Mouse (Mus musculus): ENCODE results near the gene Gpt2. TPM values are rescaled to one million over a fixed set of nuclear protein-coding genes. Genes with fewer than 3 reads are reported as not detected.

The Gpt2 gene
- polyA plus RNA-seq, 1 experiment from 2014 or later, result 32.7 TPM

- ATAC-seq (ENCODE audit: low FRiP score, low TSS enrichment), result no peak
- 49% methylated on average over 8 of the region's 8 CpGs for WGBS
- TF ChIP-seq CTCF (IDR thresholded peaks at IDR 0.05; ENCODE audit: low read depth) (no peak), EP300 (optimal IDR thresholded peaks at IDR 0.05) (no peak)
These were observed 37.6 kb upstream of the Gpt2 start for GRCm38 (mm10) chr8:85454750-85455149.

GRCm38 (mm10) chr8:85456536-85456935 lies 35.8 kb upstream of the Gpt2 start:
- no peak overlapping the region for H3K27ac ChIP-seq (replicated peaks)
- no peak overlapping the region for H3K9ac ChIP-seq (ENCODE audit: low read length)
- WGBS, result 6% methylated on average over 14 of the region's 14 CpGs
- peaks cover 3% of the 10 kb centered on the region; the same call in 1 of the 2 replicates for H3K4me1 ChIP-seq (replicated peaks; ENCODE audit: control insufficient read depth, insufficient read depth)
- no peak overlapping the region for H3K4me2 ChIP-seq (replicated peaks; ENCODE audit: low read depth)
- TF ChIP-seq CTCF (IDR thresholded peaks at IDR 0.05; ENCODE audit: low read depth), result peak; percentile 90
- TF ChIP-seq EP300 (optimal IDR thresholded peaks at IDR 0.05), result no peak
- ATAC-seq (ENCODE audit: low FRiP score, low TSS enrichment), result peak; percentile 52; the same call in 1 of the 2 replicates
- H3K9me3 ChIP-seq (ENCODE audit: control insufficient read depth, low read length), result no peaks in the 10 kb centered on the region
- H3K27me3 ChIP-seq (ENCODE audit: control insufficient read depth, insufficient read depth, low read length), result no peaks in the 10 kb centered on the region
- DNase-seq (ENCODE audit: low spot score), result peak; percentile 76
- no peaks in the 10 kb centered on the region for H3K36me3 ChIP-seq (ENCODE audit: control insufficient read depth, insufficient read depth, low read length)
- no peak overlapping the region for H3K4me3 ChIP-seq (ENCODE audit: low read depth, low read length)

More at GRCm38 (mm10) chr8:85454750-85455149, 37.6 kb upstream of the Gpt2 start:
- Histone ChIP-seq H3K4me2 (replicated peaks; ENCODE audit: low read depth) (no peak overlapping the region), H3K36me3 (ENCODE audit: control insufficient read depth, insufficient read depth, low read length) (no peaks in the 10 kb centered on the region), H3K27me3 (ENCODE audit: control insufficient read depth, insufficient read depth, low read length) (no peaks in the 10 kb centered on the region), H3K27ac (replicated peaks) (no peak overlapping the region), H3K9me3 (ENCODE audit: control insufficient read depth, low read length) (no peaks in the 10 kb centered on the region), H3K4me3 (ENCODE audit: low read depth, low read length) (no peak overlapping the region), H3K4me1 (replicated peaks; ENCODE audit: control insufficient read depth, insufficient read depth) (peaks cover 3% of the 10 kb centered on the region; the same call in 1 of the 2 replicates), H3K9ac (ENCODE audit: low read length) (no peak overlapping the region)
- no peak for DNase-seq (ENCODE audit: low spot score)

- Histone ChIP-seq H3K4me1 (replicated peaks; ENCODE audit: control insufficient read depth, insufficient read depth) (no peaks in the 10 kb centered on the region), H3K36me3 (ENCODE audit: control insufficient read depth, insufficient read depth, low read length) (no peaks in the 10 kb centered on the region), H3K4me3 (ENCODE audit: low read depth, low read length) (no peak overlapping the region), H3K27ac (replicated peaks) (no peak overlapping the region), H3K4me2 (replicated peaks; ENCODE audit: low read depth) (no peak overlapping the region), H3K9ac (ENCODE audit: low read length) (no peak overlapping the region), H3K27me3 (ENCODE audit: control insufficient read depth, insufficient read depth, low read length) (no peaks in the 10 kb centered on the region), H3K9me3 (ENCODE audit: control insufficient read depth, low read length) (no peaks in the 10 kb centered on the region)
- no peak for TF ChIP-seq EP300 (optimal IDR thresholded peaks at IDR 0.05)
- 62% methylated on average over 3 of the region's 3 CpGs for WGBS
- DNase-seq (ENCODE audit: low spot score) (no peak), ATAC-seq (ENCODE audit: low FRiP score, low TSS enrichment) (no peak)
These were observed 32.8 kb upstream of the Gpt2 start for GRCm38 (mm10) chr8:85459582-85459981.

- Histone ChIP-seq H3K27me3 (ENCODE audit: control insufficient read depth, insufficient read depth, low read length) (no peaks in the 10 kb centered on the region), H3K4me3 (ENCODE audit: low read depth, low read length) (no peak overlapping the region), H3K4me2 (replicated peaks; ENCODE audit: low read depth) (no peak overlapping the region), H3K27ac (replicated peaks) (no peak overlapping the region), H3K36me3 (ENCODE audit: control insufficient read depth, insufficient read depth, low read length) (no peaks in the 10 kb centered on the region), H3K9me3 (ENCODE audit: control insufficient read depth, low read length) (no peaks in the 10 kb centered on the region), H3K4me1 (replicated peaks; ENCODE audit: control insufficient read depth, insufficient read depth) (no peaks in the 10 kb centered on the region), H3K9ac (ENCODE audit: low read length) (no peak overlapping the region)
- TF ChIP-seq EP300 (optimal IDR thresholded peaks at IDR 0.05) (no peak), CTCF (IDR thresholded peaks at IDR 0.05; ENCODE audit: low read depth) (peak; percentile 68)
- WGBS, result 35% methylated on average over 5 of the region's 5 CpGs
- DNase-seq (ENCODE audit: low spot score), result peak; percentile 27
- 0 out of 2 replicates have a peak, but pooled peaks have one; percentile 70 for ATAC-seq (ENCODE audit: low FRiP score, low TSS enrichment)
These were observed 31.6 kb upstream of the Gpt2 start for GRCm38 (mm10) chr8:85460804-85461203.

- no peaks in the 10 kb centered on the region for H3K4me1 ChIP-seq (replicated peaks; ENCODE audit: control insufficient read depth, insufficient read depth)
- peak; percentile 65 for TF ChIP-seq CTCF (IDR thresholded peaks at IDR 0.05; ENCODE audit: low read depth)
- no peak for TF ChIP-seq EP300 (optimal IDR thresholded peaks at IDR 0.05)
- no peak for ATAC-seq (ENCODE audit: low FRiP score, low TSS enrichment)
- H3K27me3 ChIP-seq (ENCODE audit: control insufficient read depth, insufficient read depth, low read length), result no peaks in the 10 kb centered on the region
- H3K9me3 ChIP-seq (ENCODE audit: control insufficient read depth, low read length), result no peaks in the 10 kb centered on the region
- no peak overlapping the region for H3K27ac ChIP-seq (replicated peaks)
- H3K4me2 ChIP-seq (replicated peaks; ENCODE audit: low read depth), result no peak overlapping the region
- H3K4me3 ChIP-seq (ENCODE audit: low read depth, low read length), result no peak overlapping the region
- DNase-seq (ENCODE audit: low spot score), result peak; percentile 46
- H3K36me3 ChIP-seq (ENCODE audit: control insufficient read depth, insufficient read depth, low read length), result no peaks in the 10 kb centered on the region
- no peak overlapping the region for H3K9ac ChIP-seq (ENCODE audit: low read length)
- 85% methylated on average over 3 of the region's 3 CpGs for WGBS
These were observed 31.0 kb upstream of the Gpt2 start for GRCm38 (mm10) chr8:85461377-85461776.

- H3K27ac ChIP-seq (replicated peaks), result no peak overlapping the region
- ATAC-seq (ENCODE audit: low FRiP score, low TSS enrichment) (no peak), DNase-seq (ENCODE audit: low spot score) (peak; percentile 26)
- H3K27me3 ChIP-seq (ENCODE audit: control insufficient read depth, insufficient read depth, low read length), result no peaks in the 10 kb centered on the region
- no peaks in the 10 kb centered on the region for H3K4me1 ChIP-seq (replicated peaks; ENCODE audit: control insufficient read depth, insufficient read depth)
- no peaks in the 10 kb centered on the region for H3K36me3 ChIP-seq (ENCODE audit: control insufficient read depth, insufficient read depth, low read length)
- H3K9me3 ChIP-seq (ENCODE audit: control insufficient read depth, low read length), result no peaks in the 10 kb centered on the region
- TF ChIP-seq EP300 (optimal IDR thresholded peaks at IDR 0.05) (no peak), CTCF (IDR thresholded peaks at IDR 0.05; ENCODE audit: low read depth) (no peak)
- no peak overlapping the region for H3K4me3 ChIP-seq (ENCODE audit: low read depth, low read length)
- H3K4me2 ChIP-seq (replicated peaks; ENCODE audit: low read depth), result no peak overlapping the region
- no peak overlapping the region for H3K9ac ChIP-seq (ENCODE audit: low read length)
- WGBS, result 89% methylated on average over 1 of the region's 1 CpGs
These were observed 29.9 kb upstream of the Gpt2 start for GRCm38 (mm10) chr8:85462441-85462840.
